Mouse (Mus musculus): Measurements from ENCODE around the gene Creb3l4. TPM values are rescaled to one million over a fixed set of nuclear protein-coding genes. Genes with fewer than 3 reads are reported as not detected.

Gene Creb3l4
- total and polyA plus RNA-seq, 3 experiments: 0.07 to 0.08 TPM; not detected in 1

- Histone ChIP-seq H3K79me2 (ENCODE audit: control insufficient read depth, insufficient read depth, low read length, poor library complexity) (peaks cover 20% of the 10 kb centered on the region), H3K9me3 (replicated peaks; ENCODE audit: insufficient read depth, low read length) (no peaks in the 10 kb centered on the region), H3K36me3 (ENCODE audit: control insufficient read depth in 1 of 2, insufficient read depth in 2 of 2, low read length in 2 of 2) (peaks cover 18 to 25% of the 10 kb centered on the region in 2 experiments), H3K4me1 (ENCODE audit: control insufficient read depth in 1 of 2, insufficient read depth in 2 of 2, low read length in 2 of 2) (peaks cover 7 to 13% of the 10 kb centered on the region in 2 experiments; a peak in 3 of 4 replicates), H3K4me3 (ENCODE audit: control insufficient read depth in 1 of 2, insufficient read depth in 1 of 2, low read depth in 2 of 2, low read length in 2 of 2) (no peak overlapping the region), H3K27ac (ENCODE audit: control insufficient read depth, low read depth, low read length) (no peak overlapping the region), H3K27me3 (ENCODE audit: control insufficient read depth in 1 of 2, insufficient read depth in 2 of 2, low read length in 2 of 2) (no peaks in the 10 kb centered on the region), H3K9ac (ENCODE audit: control insufficient read depth, low read depth, low read length, poor library complexity, severe bottlenecking) (no peak overlapping the region)
- DNase-seq (ENCODE audit: low read depth, low spot score): peak; percentile 53
- TF ChIP-seq POLR2AphosphoS2 (IDR thresholded peaks at IDR 0.05; ENCODE audit: low read length) (peak; percentile 74; the same call in 1 of the 2 replicates), ZNF384 (IDR thresholded peaks at IDR 0.05; ENCODE audit: low read depth, low read length) (peak; percentile 84), MAZ (IDR thresholded peaks at IDR 0.05; ENCODE audit: low read depth, low read length) (no peak)
Measured at GRCm38 (mm10) chr3:90208662-90209061, 34.6 kb downstream of the Creb3l4 start.

GRCm38 (mm10) chr3:90204582-90204981 lies 38.7 kb downstream of the Creb3l4 start:
- no peak for TF ChIP-seq ZMIZ1 (IDR thresholded peaks at IDR 0.05; ENCODE audit: low read depth, low read length)
- TF ChIP-seq CTCF (IDR thresholded peaks at IDR 0.05 in 2 of 3, conservative IDR thresholded peaks at IDR 0.05 in 1 of 3; ENCODE audit: control insufficient read depth in 1 of 3, insufficient read depth in 1 of 3, low read depth in 2 of 3, low read length in 3 of 3, poor library complexity in 1 of 3, severe bottlenecking in 1 of 3): peak in 2 of 3 experiments; percentile 19 to 23; a peak in 1 of 6 replicates
- TF ChIP-seq UBTF (IDR thresholded peaks at IDR 0.05; ENCODE audit: borderline replicate concordance, insufficient read depth, low read depth, low read length): no peak
- peak; percentile 23 for TF ChIP-seq RAD21 (IDR thresholded peaks at IDR 0.05; ENCODE audit: low read depth, low read length)
- no peak overlapping the region for H3K4me3 ChIP-seq (ENCODE audit: control insufficient read depth in 1 of 2, insufficient read depth in 1 of 2, low read depth in 2 of 2, low read length in 2 of 2)
- H3K27ac ChIP-seq (ENCODE audit: control insufficient read depth, low read depth, low read length): no peak overlapping the region
- H3K36me3 ChIP-seq (ENCODE audit: control insufficient read depth in 1 of 2, insufficient read depth in 2 of 2, low read length in 2 of 2): peaks cover 0 to 2% of the 10 kb centered on the region in 2 experiments; a peak in 1 of 4 replicates
- H3K4me1 ChIP-seq (ENCODE audit: control insufficient read depth in 1 of 2, insufficient read depth in 2 of 2, low read length in 2 of 2): no peaks in the 10 kb centered on the region
- DNase-seq (ENCODE audit: low read depth, low spot score): peak; percentile 30
- no peaks in the 10 kb centered on the region for H3K27me3 ChIP-seq (ENCODE audit: control insufficient read depth in 1 of 2, insufficient read depth in 2 of 2, low read length in 2 of 2)
- no peaks in the 10 kb centered on the region for H3K79me2 ChIP-seq (ENCODE audit: control insufficient read depth, insufficient read depth, low read length, poor library complexity)
- H3K9ac ChIP-seq (ENCODE audit: control insufficient read depth, low read depth, low read length, poor library complexity, severe bottlenecking): no peak overlapping the region
- no peaks in the 10 kb centered on the region for H3K9me3 ChIP-seq (replicated peaks; ENCODE audit: insufficient read depth, low read length)

- Histone ChIP-seq H3K27ac (ENCODE audit: control insufficient read depth, low read depth, low read length) (no peak overlapping the region), H3K79me2 (ENCODE audit: control insufficient read depth, insufficient read depth, low read length, poor library complexity) (no peaks in the 10 kb centered on the region), H3K36me3 (ENCODE audit: control insufficient read depth in 1 of 2, insufficient read depth in 2 of 2, low read length in 2 of 2) (no peaks in the 10 kb centered on the region), H3K9me3 (replicated peaks; ENCODE audit: insufficient read depth, low read length) (no peaks in the 10 kb centered on the region), H3K4me3 (ENCODE audit: control insufficient read depth in 1 of 2, insufficient read depth in 1 of 2, low read depth in 2 of 2, low read length in 2 of 2) (no peak overlapping the region), H3K9ac (ENCODE audit: control insufficient read depth, low read depth, low read length, poor library complexity, severe bottlenecking) (no peak overlapping the region), H3K4me1 (ENCODE audit: control insufficient read depth in 1 of 2, insufficient read depth in 2 of 2, low read length in 2 of 2) (no peaks in the 10 kb centered on the region), H3K27me3 (ENCODE audit: control insufficient read depth in 1 of 2, insufficient read depth in 2 of 2, low read length in 2 of 2) (no peaks in the 10 kb centered on the region)
- no peak for DNase-seq (ENCODE audit: low read depth, low spot score)
- no peak for TF ChIP-seq ZC3H11A (IDR thresholded peaks at IDR 0.05; ENCODE audit: low read depth, low read length)
Measured at GRCm38 (mm10) chr3:90203619-90204018, 39.7 kb downstream of the Creb3l4 start.

GRCm38 (mm10) chr3:90202884-90203283 lies 40.4 kb downstream of the Creb3l4 start:
- no peak for DNase-seq (ENCODE audit: low read depth, low spot score)
- TF ChIP-seq RCOR1 (IDR thresholded peaks at IDR 0.05; ENCODE audit: low read depth, low read length) (no peak), JUND (IDR thresholded peaks at IDR 0.05; ENCODE audit: low read depth, low read length) (no peak), RAD21 (IDR thresholded peaks at IDR 0.05; ENCODE audit: low read depth, low read length) (no peak), EP300 (IDR thresholded peaks at IDR 0.05; ENCODE audit: low read depth in 1 of 2, low read length in 2 of 2) (no peak), NRF1 (IDR thresholded peaks at IDR 0.05; ENCODE audit: insufficient read depth, low read depth, low read length, poor library complexity, severe bottlenecking) (no peak), MAX (IDR thresholded peaks at IDR 0.05; ENCODE audit: low read length) (no peak), USF2 (IDR thresholded peaks at IDR 0.05; ENCODE audit: borderline replicate concordance in 1 of 2, insufficient read depth in 1 of 2, low read depth in 1 of 2, low read length in 2 of 2) (no peak), HCFC1 (IDR thresholded peaks at IDR 0.05; ENCODE audit: low read depth, low read length) (no peak), POLR2A (IDR thresholded peaks at IDR 0.05; ENCODE audit: control insufficient read depth in 1 of 2, insufficient read depth in 1 of 2, low read depth in 1 of 2, low read length in 2 of 2, poor library complexity in 1 of 2) (no peak), MXI1 (IDR thresholded peaks at IDR 0.05; ENCODE audit: low read depth, low read length) (no peak), ZC3H11A (IDR thresholded peaks at IDR 0.05; ENCODE audit: low read depth, low read length) (no peak), BHLHE40 (IDR thresholded peaks at IDR 0.05; ENCODE audit: borderline replicate concordance, low read depth, low read length) (no peak), TCF12 (IDR thresholded peaks at IDR 0.05; ENCODE audit: low read depth, low read length) (no peak), ELF1 (IDR thresholded peaks at IDR 0.05; ENCODE audit: low read depth, low read length) (no peak)

More at GRCm38 (mm10) chr3:90202884-90203283, 40.4 kb downstream of the Creb3l4 start:
- no peaks in the 10 kb centered on the region for H3K9me3 ChIP-seq (replicated peaks; ENCODE audit: insufficient read depth, low read length)
- no peaks in the 10 kb centered on the region for H3K79me2 ChIP-seq (ENCODE audit: control insufficient read depth, insufficient read depth, low read length, poor library complexity)
- H3K27ac ChIP-seq (ENCODE audit: control insufficient read depth, low read depth, low read length): no peak overlapping the region
- H3K9ac ChIP-seq (ENCODE audit: control insufficient read depth, low read depth, low read length, poor library complexity, severe bottlenecking): no peak overlapping the region
- H3K36me3 ChIP-seq (ENCODE audit: control insufficient read depth in 1 of 2, insufficient read depth in 2 of 2, low read length in 2 of 2): no peaks in the 10 kb centered on the region
- no peaks in the 10 kb centered on the region for H3K4me1 ChIP-seq (ENCODE audit: control insufficient read depth in 1 of 2, insufficient read depth in 2 of 2, low read length in 2 of 2)
- H3K27me3 ChIP-seq (ENCODE audit: control insufficient read depth in 1 of 2, insufficient read depth in 2 of 2, low read length in 2 of 2): no peaks in the 10 kb centered on the region
- no peak overlapping the region for H3K4me3 ChIP-seq (ENCODE audit: control insufficient read depth in 1 of 2, insufficient read depth in 1 of 2, low read depth in 2 of 2, low read length in 2 of 2)
